Mouse (Mus musculus) forebrain, embryonic 12.5 days (tissue): ENCODE measurements around the gene Ncr1. TPM values are rescaled to one million over a fixed set of nuclear protein-coding genes. Genes with fewer than 3 reads are reported as not detected.
"Not testable (repeated sequence)": the region's sequence is repeated elsewhere in the genome, so short reads cannot be mapped to it uniquely, and the experiment has no call there.

Source experiments
- ATAC-seq: fragments of 200-750 bp; cut with Nextera tagmentation; 2 replicates; pipeline ENCODE4 v1.8.0; 2017; ENCODE audit warnings: moderate TSS enrichment; ENCODE audit not compliant: low FRiP score
- H3K27ac ChIP-seq: fragments of 300-500 bp; sonication (generic); 2 replicates; pipeline ENCODE4 v1.5.1; 2016; ENCODE audit warnings: mild to moderate bottlenecking
- H3K27me3 ChIP-seq: fragments of 300-500 bp; sonication (generic); 2 replicates; pipeline ENCODE4 v1.6.1; 2016; ENCODE audit warnings: mild to moderate bottlenecking
- H3K36me3 ChIP-seq: fragments of 300-500 bp; sonication (generic); replicated peaks from 2 replicates; pipeline ENCODE4 v1.6.1; 2016; ENCODE audit warnings: mild to moderate bottlenecking
- H3K4me1 ChIP-seq: fragments of 300-500 bp; sonication (generic); 2 replicates; pipeline ENCODE4 v1.6.1; 2016
- H3K4me2 ChIP-seq: fragments of 300-500 bp; sonication (generic); 2 replicates; pipeline ENCODE4 v1.6.1; 2016; ENCODE audit warnings: mild to moderate bottlenecking, moderate library complexity
- H3K4me3 ChIP-seq: fragments of 300-500 bp; sonication (generic); replicated peaks from 2 replicates; pipeline ENCODE4 v1.5.1; 2016; ENCODE audit warnings: mild to moderate bottlenecking
- H3K9ac ChIP-seq: fragments of 300-500 bp; sonication (generic); 2 replicates; pipeline ENCODE4 v1.6.1; 2016; ENCODE audit warnings: mild to moderate bottlenecking
- H3K9me3 ChIP-seq: fragments of 300-500 bp; sonication (generic); 2 replicates; pipeline ENCODE4 v1.6.1; 2016
- WGBS: fragments of 180-500 bp; shearing (Covaris S2); methylation state at CpG from one replicate; pipeline ENCODE4 v1.1.7; 2016; 5-methylcytosine and 5-hydroxymethylcytosine counted together
- microRNA-seq: library from miRNA; unstranded; fragments of <30 nt; microRNA quantifications from one replicate; pipeline ENCODE4, GENCODE M21; 2017
- polyA plus RNA-seq: library from polyadenylated mRNA; unstranded; fragments of >200 nt; fragmentation: Nextera tagmentation; extraction: Ambion mirVana; gene quantifications from 2 replicates; pipeline ENCODE4 v1.2.1, GENCODE M21; 2016

Ncr1 gene
- polyA plus RNA-seq: not detected in 2 replicates

GRCm38 (mm10) chr7:4337509-4337908, at the start of gene Ncr1:
Gene Ncr1, plus strand, starts transcription at chr7:4337724.
- H3K4me1 ChIP-seq: no peaks in the 10 kb centered on the region
- H3K36me3 ChIP-seq: no peaks in the 10 kb centered on the region
- H3K9me3 ChIP-seq: no peaks in the 10 kb centered on the region
- H3K27ac ChIP-seq: no peak within 1 kb of the TSS
- H3K27me3 ChIP-seq: no peaks in the 10 kb centered on the region
- H3K4me3 ChIP-seq: no peak within 1 kb of the TSS
- H3K4me2 ChIP-seq: no peak within 1 kb of the TSS
- no peak within 1 kb of the TSS for H3K9ac ChIP-seq
- ATAC-seq: no peak

GRCm38 (mm10) chr7:4292638-4293037, 44.9 kb upstream of the Ncr1 start:
- Histone ChIP-seq H3K9ac (no peak overlapping the region), H3K4me3 (no peak overlapping the region), H3K4me1 (no peaks in the 10 kb centered on the region), H3K36me3 (no peaks in the 10 kb centered on the region), H3K4me2 (no peak overlapping the region), H3K27ac (no peak overlapping the region), H3K9me3 (0 out of 2 replicates have a peak, but pooled peaks cover 2% of the 10 kb centered on the region), H3K27me3 (no peaks in the 10 kb centered on the region)
- WGBS: 74% methylated on average over 5 of the region's 5 CpGs
- no peak for ATAC-seq

GRCm38 (mm10) chr7:4297189-4297588, 40.3 kb upstream of the Ncr1 start:
- H3K9ac ChIP-seq: no peak overlapping the region
- no peak for ATAC-seq
- no peaks in the 10 kb centered on the region for H3K9me3 ChIP-seq
- WGBS: 63% methylated on average over 1 of the region's 1 CpGs
- no peaks in the 10 kb centered on the region for H3K27me3 ChIP-seq
- H3K36me3 ChIP-seq: no peaks in the 10 kb centered on the region
- H3K4me1 ChIP-seq: no peaks in the 10 kb centered on the region
- H3K4me3 ChIP-seq: no peak overlapping the region
- no peak overlapping the region for H3K4me2 ChIP-seq
- H3K27ac ChIP-seq: no peak overlapping the region

GRCm38 (mm10) chr7:4300166-4300565, 37.4 kb upstream of the Ncr1 start:
- no peak overlapping the region for H3K4me2 ChIP-seq
- H3K4me1 ChIP-seq: no peaks in the 10 kb centered on the region
- no peaks in the 10 kb centered on the region for H3K27me3 ChIP-seq
- H3K36me3 ChIP-seq: no peaks in the 10 kb centered on the region
- H3K27ac ChIP-seq: no peak overlapping the region
- no peak overlapping the region for H3K4me3 ChIP-seq
- H3K9me3 ChIP-seq: no peaks in the 10 kb centered on the region
- H3K9ac ChIP-seq: no peak overlapping the region
- ATAC-seq: no peak

- H3K36me3 ChIP-seq: no peaks in the 10 kb centered on the region
- no peak overlapping the region for H3K9ac ChIP-seq
- H3K4me1 ChIP-seq: no peaks in the 10 kb centered on the region
- H3K4me2 ChIP-seq: no peak overlapping the region
- no peaks in the 10 kb centered on the region for H3K9me3 ChIP-seq
- no peak overlapping the region for H3K4me3 ChIP-seq
- WGBS: 96% methylated on average over 1 of the region's 1 CpGs
- no peak for ATAC-seq
- H3K27me3 ChIP-seq: no peaks in the 10 kb centered on the region
- no peak overlapping the region for H3K27ac ChIP-seq
These were observed 34.1 kb upstream of the Ncr1 start for GRCm38 (mm10) chr7:4303457-4303856.

GRCm38 (mm10) chr7:4313109-4313508, 24.4 kb upstream of the Ncr1 start:
- 86% methylated on average over 2 of the region's 2 CpGs for WGBS
- H3K27ac ChIP-seq: not testable (repeated sequence)

GRCm38 (mm10) chr7:4313531-4313930, 24.0 kb upstream of the Ncr1 start:
- 86% methylated on average over 3 of the region's 3 CpGs for WGBS
- not testable (repeated sequence) for H3K9me3 ChIP-seq, H3K4me1 ChIP-seq

More at GRCm38 (mm10) chr7:4313109-4313508, 24.4 kb upstream of the Ncr1 start:
- ATAC-seq, H3K4me3 ChIP-seq, H3K9ac ChIP-seq, H3K4me2 ChIP-seq, H3K9me3 ChIP-seq, H3K27me3 ChIP-seq, H3K4me1 ChIP-seq, H3K36me3 ChIP-seq: not testable (repeated sequence)

GRCm38 (mm10) chr7:4323301-4323700, 14.2 kb upstream of the Ncr1 start:
- no peak for ATAC-seq
- WGBS: 79% methylated on average over 2 of the region's 2 CpGs
- Histone ChIP-seq H3K4me1 (no peaks in the 10 kb centered on the region), H3K27ac (no peak overlapping the region), H3K27me3 (no peaks in the 10 kb centered on the region), H3K4me2 (no peak overlapping the region), H3K9ac (no peak overlapping the region), H3K4me3 (no peak overlapping the region), H3K36me3 (no peaks in the 10 kb centered on the region), H3K9me3 (no peaks in the 10 kb centered on the region)

More at GRCm38 (mm10) chr7:4313531-4313930, 24.0 kb upstream of the Ncr1 start:
- not testable (repeated sequence) for ATAC-seq, H3K27me3 ChIP-seq, H3K27ac ChIP-seq, H3K4me2 ChIP-seq, H3K9ac ChIP-seq, H3K36me3 ChIP-seq, H3K4me3 ChIP-seq

- Histone ChIP-seq H3K4me1 (no peaks in the 10 kb centered on the region), H3K27me3 (no peaks in the 10 kb centered on the region), H3K9me3 (no peaks in the 10 kb centered on the region), H3K36me3 (no peaks in the 10 kb centered on the region), H3K9ac (no peak overlapping the region), H3K27ac (no peak overlapping the region), H3K4me2 (no peak overlapping the region), H3K4me3 (no peak overlapping the region)
- 86% methylated on average over 7 of the region's 7 CpGs for WGBS
- no peak for ATAC-seq
These were observed 36.0 kb downstream of the Ncr1 start for GRCm38 (mm10) chr7:4373521-4373920.

Small RNAs within 50 kb of the gene (microRNA-seq; reads per million reads assigned to microRNA genes)
- gene Gm24752: not detected
- gene Gm25349: not detected

Other genes with a start within 250 kb of the Ncr1 start
- 131 and 143 TPM in 2 replicates for gene Ttyh1, start 218.3 kb upstream of the Ncr1 start, polyA plus RNA-seq
- gene Leng8, start 200.7 kb upstream of the Ncr1 start, polyA plus RNA-seq: 104 and 115 TPM in 2 replicates
- 3.0 TPM in 2 replicates for gene Leng9, start 187.3 kb upstream of the Ncr1 start, polyA plus RNA-seq
- gene Cdc42ep5, start 172.9 kb upstream of the Ncr1 start, polyA plus RNA-seq: 11.3 and 14.0 TPM in 2 replicates
- gene Lilra5, start 100.0 kb upstream of the Ncr1 start, polyA plus RNA-seq: not detected in 2 replicates
- gene Gp6, start 60.0 kb downstream of the Ncr1 start, polyA plus RNA-seq: 0.09 and 0.49 TPM in 2 replicates
- 26.5 and 26.7 TPM in 2 replicates for gene Rdh13, start 107.9 kb downstream of the Ncr1 start, polyA plus RNA-seq
- gene Eps8l1, start 123.0 kb downstream of the Ncr1 start, polyA plus RNA-seq: 3.6 and 4.1 TPM in 2 replicates
- gene Ppp1r12c, start 164.0 kb downstream of the Ncr1 start, polyA plus RNA-seq: 54.6 and 59.7 TPM in 2 replicates
- 5.6 and 8.3 TPM in 2 replicates for gene Tnnt1, start 178.7 kb downstream of the Ncr1 start, polyA plus RNA-seq
- gene Tnni3, start 186.5 kb downstream of the Ncr1 start, polyA plus RNA-seq: 2.2 and 2.4 TPM in 2 replicates
- gene Dnaaf3, start 194.7 kb downstream of the Ncr1 start, polyA plus RNA-seq: 1.7 and 2.9 TPM in 2 replicates
- gene Syt5, start 209.8 kb downstream of the Ncr1 start, polyA plus RNA-seq: 34.6 and 35.2 TPM in 2 replicates